Comparison of ENCODE assay signal across 24 mouse cellular contexts in the genomic region with DNA sequence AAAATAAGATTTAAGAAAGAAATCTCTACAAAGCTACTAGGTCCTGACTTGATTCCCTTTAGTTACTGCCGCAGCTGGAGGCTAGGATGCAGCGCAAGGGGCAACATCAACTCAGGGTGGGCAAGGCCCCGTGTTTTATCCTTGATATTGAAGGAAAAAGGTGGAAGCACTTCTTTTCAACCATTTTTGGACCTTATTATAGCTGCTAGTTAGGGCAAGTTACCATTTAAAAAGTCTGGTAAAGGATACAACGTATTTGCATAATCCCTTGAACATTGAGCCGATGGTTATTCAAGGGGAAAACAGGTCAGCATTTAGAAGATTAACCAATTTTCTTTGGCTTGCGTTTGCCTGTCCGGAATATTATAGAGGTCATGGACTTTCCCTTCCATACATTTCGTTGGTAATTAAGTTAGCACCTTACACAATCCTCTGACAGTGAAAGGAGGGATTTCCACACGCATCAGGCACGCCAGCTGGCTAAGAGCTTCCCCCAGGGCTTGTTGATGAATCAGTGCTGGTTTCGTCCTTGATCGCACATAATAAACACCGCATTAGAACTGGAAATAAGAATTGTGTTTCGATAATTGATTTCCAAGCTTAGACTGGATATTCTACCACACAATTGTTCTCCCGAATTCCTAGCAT. TPM values are rescaled to one million over a fixed set of nuclear protein-coding genes. Genes with fewer than 3 reads are reported as not detected.
"Had no signal": no experiment of that assay in that cellular context is flagged by ENCODE, and none has a peak within 500 bp of the region (broad histone marks: within the 10 kb centered on the region; RNA-seq: fewer than 3 reads in every experiment).

No protein-coding gene starts in this region.

- H3K9ac ChIP-seq: liver, embryonic 15.5 days; stomach, embryonic 15.5 days had no signal

- H3K27me3 ChIP-seq: liver, embryonic 15.5 days; stomach, embryonic 15.5 days had no signal

- H3K4me2 ChIP-seq: liver, embryonic 11.5 days; liver, embryonic 15.5 days; stomach, embryonic 15.5 days had no signal

- H3K9me3 ChIP-seq: limb, embryonic 10.5 days; liver, embryonic 15.5 days; stomach, embryonic 15.5 days had no signal

- H3K4me3 ChIP-seq: left cerebral cortex, adult 2 months; limb, embryonic 10.5 days; liver, embryonic 15.5 days; stomach, embryonic 15.5 days had no signal

- DNase-seq: kidney, postnatal 14 days; lung, adult 2 months; lung, postnatal 36 days; right cerebral cortex, postnatal 14 days; thymus, adult 2 months; thymus, postnatal 25 days had no signal

- H3K27ac ChIP-seq: left cerebral cortex, adult 2 months; limb, embryonic 10.5 days; liver, embryonic 15.5 days; stomach, embryonic 15.5 days had no signal

- H3K36me3 ChIP-seq: limb, embryonic 10.5 days; liver, embryonic 15.5 days; stomach, embryonic 15.5 days had no signal

- ATAC-seq: intestine, embryonic 16.5 days; lung, postnatal 0 days; midbrain, embryonic 16.5 days had no signal

- H3K4me1 ChIP-seq: liver, embryonic 15.5 days; stomach, embryonic 15.5 days had no signal

RNA-seq across cellular contexts. Expression of gene Tex35, which starts 39.2 kb away (rescaled TPM):
- total RNA-seq: layer of hippocampus, postnatal 14 days; left cerebral cortex, adult 2 months; left cerebral cortex, postnatal 14 days; megakaryocyte progenitor cell, adult 5-6 weeks; neutrophil, adult 5-6 weeks had no signal
- polyA plus RNA-seq: intestine, embryonic 16.5 days; kidney, embryonic 14.5 days; large intestine, adult 2 months; limb, embryonic 10.5 days; limb, embryonic 14.5 days; liver, embryonic 11.5 days; liver, embryonic 15.5 days; lung, postnatal 0 days; midbrain, embryonic 16.5 days; neural tube, embryonic 11.5 days; spleen, adult 2 months; stomach, embryonic 15.5 days; urinary bladder, adult 2 months had no signal
